Mouse (Mus musculus): ENCODE results near the gene Gm29427. TPM values are rescaled to one million over a fixed set of nuclear protein-coding genes. Genes with fewer than 3 reads are reported as not detected.

The Gm29427 gene
- polyA plus RNA-seq, 1 experiment from 2014 or later, result not detected

GRCm38 (mm10) chr1:130640967-130641366 is 74.6 kb downstream of the Gm29427 start:
- Histone ChIP-seq H3K4me2 (replicated peaks; ENCODE audit: low read depth) (no peak overlapping the region), H3K9me3 (ENCODE audit: control insufficient read depth, low read length) (no peaks in the 10 kb centered on the region), H3K9ac (ENCODE audit: low read length) (no peak overlapping the region), H3K27me3 (ENCODE audit: control insufficient read depth, insufficient read depth, low read length) (no peaks in the 10 kb centered on the region), H3K4me3 (ENCODE audit: low read depth, low read length) (no peak overlapping the region), H3K36me3 (ENCODE audit: control insufficient read depth, insufficient read depth, low read length) (no peaks in the 10 kb centered on the region), H3K27ac (replicated peaks) (no peak overlapping the region), H3K4me1 (replicated peaks; ENCODE audit: control insufficient read depth, insufficient read depth) (no peaks in the 10 kb centered on the region)
- no peak for DNase-seq (ENCODE audit: low spot score)
- ATAC-seq (ENCODE audit: low FRiP score, low TSS enrichment), result no peak
- TF ChIP-seq CTCF (IDR thresholded peaks at IDR 0.05; ENCODE audit: low read depth) (no peak), EP300 (optimal IDR thresholded peaks at IDR 0.05) (no peak)

DNA sequence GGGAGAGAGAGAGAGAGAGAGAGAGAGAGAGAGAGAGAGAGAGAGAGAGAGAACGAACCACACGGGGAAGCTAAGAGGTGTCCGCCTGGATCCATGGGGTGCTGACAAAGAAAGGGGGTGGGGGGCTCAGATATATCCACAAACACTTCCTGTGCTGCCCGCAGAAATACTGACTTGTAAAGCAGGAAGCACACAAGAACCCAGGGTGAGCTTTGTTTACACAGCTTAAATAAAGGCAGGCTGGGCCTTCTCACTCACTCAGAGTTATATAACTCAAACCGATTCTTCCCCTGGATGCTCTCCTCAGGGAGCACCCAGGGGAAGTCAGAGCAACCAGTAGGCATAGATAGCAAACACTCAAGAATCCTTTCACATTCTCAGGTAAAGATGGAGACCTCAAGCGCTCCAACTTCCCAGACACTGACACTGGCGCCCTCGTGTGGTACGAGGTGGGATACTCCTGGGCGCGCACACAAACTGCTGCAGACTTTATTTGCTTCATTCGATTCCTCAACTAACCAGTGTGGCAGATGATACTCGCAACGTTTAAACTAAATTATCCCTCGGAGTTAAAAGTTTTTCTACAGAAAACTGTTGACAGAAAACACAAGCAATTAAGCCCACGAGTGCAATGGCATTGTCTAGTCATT is 81.7 kb downstream of the Gm29427 start:
- TF ChIP-seq CTCF (IDR thresholded peaks at IDR 0.05; ENCODE audit: low read depth) (peak; percentile 95), EP300 (optimal IDR thresholded peaks at IDR 0.05) (no peak)
- no peaks in the 10 kb centered on the region for H3K9me3 ChIP-seq (ENCODE audit: control insufficient read depth, low read length)
- DNase-seq (ENCODE audit: low spot score) (peak; percentile 85), ATAC-seq (ENCODE audit: low FRiP score, low TSS enrichment) (peak; percentile 71)
- H3K4me2 ChIP-seq (replicated peaks; ENCODE audit: low read depth), result peak overlapping the region; percentile 35
- H3K36me3 ChIP-seq (ENCODE audit: control insufficient read depth, insufficient read depth, low read length), result no peaks in the 10 kb centered on the region
- WGBS, result 20% methylated on average over 16 of the region's 16 CpGs
- H3K9ac ChIP-seq (ENCODE audit: low read length), result no peak overlapping the region
- H3K4me3 ChIP-seq (ENCODE audit: low read depth, low read length), result no peak overlapping the region; the same call in 1 of the 2 replicates
- no peak overlapping the region for H3K27ac ChIP-seq (replicated peaks)
- no peaks in the 10 kb centered on the region for H3K27me3 ChIP-seq (ENCODE audit: control insufficient read depth, insufficient read depth, low read length)
- no peaks in the 10 kb centered on the region for H3K4me1 ChIP-seq (replicated peaks; ENCODE audit: control insufficient read depth, insufficient read depth)

GRCm38 (mm10) chr1:130633316-130633715 is 82.3 kb downstream of the Gm29427 start:
- Histone ChIP-seq H3K9ac (ENCODE audit: low read length) (no peak overlapping the region), H3K36me3 (ENCODE audit: control insufficient read depth, insufficient read depth, low read length) (no peaks in the 10 kb centered on the region), H3K27ac (replicated peaks) (no peak overlapping the region), H3K4me2 (replicated peaks; ENCODE audit: low read depth) (no peak overlapping the region; the same call in 1 of the 2 replicates), H3K27me3 (ENCODE audit: control insufficient read depth, insufficient read depth, low read length) (no peaks in the 10 kb centered on the region), H3K4me1 (replicated peaks; ENCODE audit: control insufficient read depth, insufficient read depth) (no peaks in the 10 kb centered on the region), H3K9me3 (ENCODE audit: control insufficient read depth, low read length) (no peaks in the 10 kb centered on the region), H3K4me3 (ENCODE audit: low read depth, low read length) (no peak overlapping the region)
- TF ChIP-seq EP300 (optimal IDR thresholded peaks at IDR 0.05), result no peak
- TF ChIP-seq CTCF (IDR thresholded peaks at IDR 0.05; ENCODE audit: low read depth), result no peak
- 80% methylated on average over 8 of the region's 8 CpGs for WGBS
- DNase-seq (ENCODE audit: low spot score) (no peak), ATAC-seq (ENCODE audit: low FRiP score, low TSS enrichment) (no peak)

DNA sequence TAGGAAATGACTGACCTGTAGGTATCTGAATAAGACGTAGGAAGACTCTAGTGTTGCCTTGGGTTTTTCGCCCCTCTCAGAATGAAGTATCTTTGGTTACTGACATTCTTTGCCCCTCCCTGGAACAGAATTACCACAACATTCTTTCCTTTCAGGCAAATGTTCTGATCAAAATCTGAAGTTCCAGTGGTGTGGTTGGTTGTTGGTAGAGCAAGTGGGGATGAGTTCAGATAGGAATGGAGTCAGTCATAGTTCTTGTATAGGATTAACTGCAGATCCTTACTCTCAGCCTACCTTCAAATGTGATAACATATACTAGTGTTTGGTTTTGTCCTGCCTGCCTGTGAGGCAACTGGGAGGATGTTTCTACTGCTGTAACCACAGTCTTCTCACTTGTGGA is 86.1 kb downstream of the Gm29427 start, which contains the start of gene Zp3r:
Zp3r (minus strand) TSS at position 101 of the 400 bp plus-strand sequence.
- Histone ChIP-seq H3K4me2 (replicated peaks; ENCODE audit: low read depth) (no peak within 1 kb of the TSS), H3K9me3 (ENCODE audit: control insufficient read depth, low read length) (no peaks in the 10 kb centered on the region), H3K4me1 (replicated peaks; ENCODE audit: control insufficient read depth, insufficient read depth) (no peaks in the 10 kb centered on the region), H3K36me3 (ENCODE audit: control insufficient read depth, insufficient read depth, low read length) (no peaks in the 10 kb centered on the region), H3K4me3 (ENCODE audit: low read depth, low read length) (no peak within 1 kb of the TSS), H3K27me3 (ENCODE audit: control insufficient read depth, insufficient read depth, low read length) (no peaks in the 10 kb centered on the region), H3K27ac (replicated peaks) (no peak within 1 kb of the TSS), H3K9ac (ENCODE audit: low read length) (no peak within 1 kb of the TSS)
- TF ChIP-seq EP300 (optimal IDR thresholded peaks at IDR 0.05) (no peak), CTCF (IDR thresholded peaks at IDR 0.05; ENCODE audit: low read depth) (no peak)
- DNase-seq (ENCODE audit: low spot score) (no peak), ATAC-seq (ENCODE audit: low FRiP score, low TSS enrichment) (no peak)
- WGBS, result 95% methylated on average over 2 of the region's 2 CpGs

Other genes starting within 250 kb of the Gm29427 start
- 0.08 TPM in 1 of 2 replicates, not detected in the other for gene Zp3r, start 86.2 kb downstream of the Gm29427 start, polyA plus RNA-seq (2015; fragmentation: Nextera tagmentation; extraction: Ambion mirVana)
- gene C4bp, start 54.2 kb downstream of the Gm29427 start, polyA plus RNA-seq (2015; fragmentation: Nextera tagmentation; extraction: Ambion mirVana), result 0.91 and 1.5 TPM in 2 replicates
- gene Yod1, start 1.5 kb upstream of the Gm29427 start, polyA plus RNA-seq (2015; fragmentation: Nextera tagmentation; extraction: Ambion mirVana), result 24.2 and 25.2 TPM in 2 replicates
- gene Pfkfb2, start 13.5 kb upstream of the Gm29427 start, polyA plus RNA-seq (2015; fragmentation: Nextera tagmentation; extraction: Ambion mirVana), result 4.6 and 4.8 TPM in 2 replicates
- gene AA986860, start 16.2 kb upstream of the Gm29427 start, polyA plus RNA-seq (2015; fragmentation: Nextera tagmentation; extraction: Ambion mirVana), result 47.7 and 52.8 TPM in 2 replicates
- 0.16 and 0.24 TPM in 2 replicates for gene Fcamr, start 85.1 kb upstream of the Gm29427 start, polyA plus RNA-seq (2015; fragmentation: Nextera tagmentation; extraction: Ambion mirVana)
- 0.22 and 0.46 TPM in 2 replicates for gene Pigr, start 110.9 kb upstream of the Gm29427 start, polyA plus RNA-seq (2015; fragmentation: Nextera tagmentation; extraction: Ambion mirVana)
- gene Fcmr, start 149.9 kb upstream of the Gm29427 start, polyA plus RNA-seq (2015; fragmentation: Nextera tagmentation; extraction: Ambion mirVana), result 0.08 TPM in 1 of 2 replicates, not detected in the other
- gene Il24, start 171.7 kb upstream of the Gm29427 start, polyA plus RNA-seq (2015; fragmentation: Nextera tagmentation; extraction: Ambion mirVana), result not detected in 2 replicates
- gene Il20, start 195.7 kb upstream of the Gm29427 start, polyA plus RNA-seq (2015; fragmentation: Nextera tagmentation; extraction: Ambion mirVana), result not detected in 2 replicates
- gene Il19, start 224.3 kb upstream of the Gm29427 start, polyA plus RNA-seq (2015; fragmentation: Nextera tagmentation; extraction: Ambion mirVana), result 0.15 TPM in 1 of 2 replicates, not detected in the other

Data from stomach, postnatal 0 days (tissue).